Mouse (Mus musculus) lung, postnatal 0 days (tissue): ENCODE results near the gene Sco1. TPM values are rescaled to one million over a fixed set of nuclear protein-coding genes. Genes with fewer than 3 reads are reported as not detected.
"Not testable (repeated sequence)": the region's sequence is repeated elsewhere in the genome, so short reads cannot be mapped to it uniquely, and the experiment has no call there.

Source experiments
- ATAC-seq: fragments of 200-750 bp; cut with Nextera tagmentation; 2 replicates; pipeline ENCODE4 v1.8.0; 2017; ENCODE audit warnings: moderate library complexity
- DNase-seq: peaks from one replicate; pipeline ENCODE4 v3.0.0-alpha.2; 2016; ENCODE audit warnings: low spot score
- H3K27ac ChIP-seq: fragments of 300-500 bp; sonication (generic); 2 replicates; pipeline ENCODE4 v1.5.1; 2014; ENCODE audit warnings: antibody characterized with exemption, mild to moderate bottlenecking, low read length, mixed read lengths
- H3K27me3 ChIP-seq: fragments of 300-500 bp; sonication (generic); replicated peaks from 2 replicates; pipeline ENCODE4 v1.6.1; 2014; ENCODE audit warnings: low read length, mixed read lengths; ENCODE audit not compliant: insufficient read depth
- H3K36me3 ChIP-seq: fragments of 300-500 bp; sonication (generic); 2 replicates; pipeline ENCODE4 v1.6.1; 2014; ENCODE audit warnings: low read length, mixed read lengths; ENCODE audit not compliant: insufficient read depth
- H3K4me1 ChIP-seq: fragments of 300-500 bp; sonication (generic); 2 replicates; pipeline ENCODE4 v1.6.1; 2014; ENCODE audit warnings: antibody characterized with exemption, low read depth, low read length, mixed read lengths; ENCODE audit not compliant: insufficient read depth
- H3K4me2 ChIP-seq: fragments of 300-500 bp; sonication (generic); replicated peaks from 2 replicates; pipeline ENCODE4 v1.6.1; 2014; ENCODE audit warnings: low read depth, mild to moderate bottlenecking, low read length, moderate library complexity, mixed read lengths
- H3K4me3 ChIP-seq: fragments of 300-500 bp; sonication (generic); 2 replicates; pipeline ENCODE4 v1.5.1; 2014; ENCODE audit warnings: low read depth, low read length
- H3K9ac ChIP-seq: fragments of 300-500 bp; sonication (generic); replicated peaks from 2 replicates; pipeline ENCODE4 v1.6.1; 2014; ENCODE audit warnings: low read depth, mild to moderate bottlenecking
- H3K9me3 ChIP-seq: fragments of 300-500 bp; sonication (generic); 2 replicates; pipeline ENCODE4 v1.6.1; 2016; ENCODE audit warnings: low read length, mixed read lengths
- CTCF ChIP-seq: IDR thresholded peaks from 2 replicates; pipeline ENCODE4 v1.5.1; 2016; ENCODE audit warnings: antibody characterized with exemption, mild to moderate bottlenecking
- EP300 ChIP-seq: IDR thresholded peaks from 2 replicates; pipeline ENCODE4 v1.6.1; 2016; ENCODE audit warnings: antibody characterized with exemption, mild to moderate bottlenecking, control low read depth
- WGBS: fragments of 180-500 bp; shearing (Covaris S2); extraction: QIAGEN DNeasy Blood & Tissue Kit; methylation state at CpG from one replicate; pipeline ENCODE4 v1.1.7; 2014; 5-methylcytosine and 5-hydroxymethylcytosine counted together
- polyA plus RNA-seq: library from polyadenylated mRNA; unstranded; fragments of >200 nt; fragmentation: Nextera tagmentation; extraction: Ambion mirVana; gene quantifications from 2 replicates; pipeline ENCODE4 v1.2.1, GENCODE M21; 2015

Gene Sco1
- polyA plus RNA-seq, 1 experiment from 2014 or later = 9.7 TPM

GRCm38 (mm10) chr11:67085489-67085888 is 33.0 kb downstream of the Sco1 start:
- Histone ChIP-seq H3K9ac (no peak overlapping the region), H3K4me3 (no peak overlapping the region), H3K4me2 (no peak overlapping the region), H3K4me1 (no peaks in the 10 kb centered on the region), H3K27ac (no peak overlapping the region), H3K36me3 (no peaks in the 10 kb centered on the region), H3K9me3 (no peaks in the 10 kb centered on the region), H3K27me3 (0 out of 2 replicates have a peak, but pooled peaks cover 9% of the 10 kb centered on the region)
- TF ChIP-seq EP300 = no peak
- TF ChIP-seq CTCF = peak; percentile 88
- 3% methylated on average over 6 of the region's 6 CpGs for WGBS
- ATAC-seq (no peak), DNase-seq (peak; percentile 87)

GRCm38 (mm10) chr11:67086467-67087164 is 34.1 kb downstream of the Sco1 start:
- no peak overlapping the region for H3K4me3 ChIP-seq
- no peaks in the 10 kb centered on the region for H3K9me3 ChIP-seq
- ATAC-seq (no peak), DNase-seq (no peak)
- 0 out of 2 replicates have a peak, but pooled peaks cover 9% of the 10 kb centered on the region for H3K27me3 ChIP-seq
- H3K36me3 ChIP-seq = no peaks in the 10 kb centered on the region
- no peak overlapping the region for H3K9ac ChIP-seq
- no peak overlapping the region for H3K27ac ChIP-seq
- TF ChIP-seq CTCF (no peak), EP300 (no peak)
- no peak overlapping the region for H3K4me2 ChIP-seq
- H3K4me1 ChIP-seq = no peaks in the 10 kb centered on the region
- 51% methylated on average over 9 of the region's 9 CpGs for WGBS

GRCm38 (mm10) chr11:67087225-67087624 is 34.8 kb downstream of the Sco1 start:
- H3K4me3 ChIP-seq = no peak overlapping the region
- no peaks in the 10 kb centered on the region for H3K9me3 ChIP-seq
- no peak overlapping the region for H3K4me2 ChIP-seq
- H3K9ac ChIP-seq = no peak overlapping the region
- no peak for DNase-seq
- TF ChIP-seq CTCF (no peak), EP300 (no peak)
- no peak for ATAC-seq
- H3K27me3 ChIP-seq = 0 out of 2 replicates have a peak, but pooled peaks cover 9% of the 10 kb centered on the region
- no peak overlapping the region for H3K27ac ChIP-seq
- WGBS = 66% methylated on average over 12 of the region's 12 CpGs
- H3K4me1 ChIP-seq = no peaks in the 10 kb centered on the region
- H3K36me3 ChIP-seq = no peaks in the 10 kb centered on the region

GRCm38 (mm10) chr11:67092354-67092753 is 39.9 kb downstream of the Sco1 start:
- ATAC-seq, H3K36me3 ChIP-seq: not testable (repeated sequence)
- 77% methylated on average over 12 of the region's 12 CpGs for WGBS

GRCm38 (mm10) chr11:67093201-67093600 is 40.7 kb downstream of the Sco1 start:
- ATAC-seq (no peak), DNase-seq (no peak)
- no peaks in the 10 kb centered on the region for H3K27me3 ChIP-seq
- no peaks in the 10 kb centered on the region for H3K9me3 ChIP-seq
- H3K4me1 ChIP-seq = no peaks in the 10 kb centered on the region
- 74% methylated on average over 9 of the region's 9 CpGs for WGBS
- H3K27ac ChIP-seq = no peak overlapping the region
- no peak overlapping the region for H3K4me2 ChIP-seq
- no peak for TF ChIP-seq CTCF
- H3K9ac ChIP-seq = no peak overlapping the region
- H3K36me3 ChIP-seq = no peaks in the 10 kb centered on the region
- no peak overlapping the region for H3K4me3 ChIP-seq

More at GRCm38 (mm10) chr11:67092354-67092753, 39.9 kb downstream of the Sco1 start:
- DNase-seq, H3K4me2 ChIP-seq, H3K9ac ChIP-seq, H3K4me3 ChIP-seq, H3K27ac ChIP-seq, H3K4me1 ChIP-seq, H3K27me3 ChIP-seq, H3K9me3 ChIP-seq: not testable (repeated sequence)

GRCm38 (mm10) chr11:67093652-67094051 is 41.2 kb downstream of the Sco1 start:
- Histone ChIP-seq H3K27ac (no peak overlapping the region), H3K4me3 (no peak overlapping the region), H3K4me2 (no peak overlapping the region), H3K27me3 (no peaks in the 10 kb centered on the region), H3K36me3 (no peaks in the 10 kb centered on the region), H3K4me1 (no peaks in the 10 kb centered on the region), H3K9me3 (no peaks in the 10 kb centered on the region), H3K9ac (no peak overlapping the region)
- ATAC-seq (no peak), DNase-seq (no peak)
- WGBS = 93% methylated on average over 5 of the region's 5 CpGs
- no peak for TF ChIP-seq CTCF
- no peak for TF ChIP-seq EP300

- WGBS = 59% methylated on average over 29 of the region's 29 CpGs
- H3K9ac ChIP-seq = no peak overlapping the region
- DNase-seq = no peak
These were observed 42.0 kb downstream of the Sco1 start for GRCm38 (mm10) chr11:67094470-67094869.

More at GRCm38 (mm10) chr11:67094470-67094869, 42.0 kb downstream of the Sco1 start:
- TF ChIP-seq CTCF (no peak), EP300 (no peak)
- H3K4me3 ChIP-seq = no peak overlapping the region
- no peaks in the 10 kb centered on the region for H3K27me3 ChIP-seq
- H3K9me3 ChIP-seq = no peaks in the 10 kb centered on the region
- no peak overlapping the region for H3K27ac ChIP-seq
- no peaks in the 10 kb centered on the region for H3K36me3 ChIP-seq
- no peak overlapping the region for H3K4me2 ChIP-seq
- H3K4me1 ChIP-seq = no peaks in the 10 kb centered on the region
- ATAC-seq = no peak
